Mouse (Mus musculus): ENCODE data around the gene Fanca.

GRCm38 (mm10) chr8:123254099-123254885, 64.1 kb downstream of the Fanca start, which contains the start of the genes Zfp276 and Vps9d1:
- 0 out of 2 replicates have a peak, but pooled peaks have one; percentile 0 for TF ChIP-seq CTCF (IDR thresholded peaks at IDR 0.05; ENCODE audit: low read depth)
- TF ChIP-seq EP300 (IDR thresholded peaks at IDR 0.05; ENCODE audit: low read depth) = no peak

All from liver, embryonic 14.5 days (tissue).